Mouse (Mus musculus) olfactory bulb, adult 2 months (tissue): ENCODE measurements at regions not wholly inside any gene's neighbourhood (a gene's known extent, or its start where the extent isn't known, plus 50 kb on each side); places are given as distances from the start of the nearest gene placed in this dataset.

Source experiments
- CTCF ChIP-seq: fragments of 200-500 bp; IDR thresholded peaks from 2 replicates; pipeline ENCODE4 v1.5.1; 2012; ENCODE audit warnings: low read depth, mild to moderate bottlenecking, low read length, moderate library complexity; ENCODE audit not compliant: insufficient read depth
- POLR2A ChIP-seq: fragments of 200-500 bp; IDR thresholded peaks from 2 replicates; pipeline ENCODE4 v1.6.1; 2012; ENCODE audit warnings: mild to moderate bottlenecking, low read depth, low read length, moderate library complexity; ENCODE audit not compliant: insufficient read depth

- TF ChIP-seq CTCF (no peak), POLR2A (no peak)
These were observed 153.7 kb downstream of the Mn1 start for GRCm38 (mm10) chr5:111570826-111571225.
